Mouse (Mus musculus) bone marrow, adult 2 months (tissue): ENCODE measurements around the gene Carmil3.

ENCODE experiments used
- CTCF ChIP-seq: fragments of 200-500 bp; IDR thresholded peaks from 2 replicates; pipeline ENCODE4 v1.5.1; 2011; ENCODE audit warnings: low read length, control low read depth; ENCODE audit not compliant: control insufficient read depth, insufficient read depth
- POLR2A ChIP-seq: fragments of 200-500 bp; IDR thresholded peaks from 2 replicates; pipeline ENCODE4 v1.6.1; 2011; ENCODE audit warnings: low read depth, mild to moderate bottlenecking, control low read depth, low read length, borderline replicate concordance; ENCODE audit not compliant: control insufficient read depth

DNA sequence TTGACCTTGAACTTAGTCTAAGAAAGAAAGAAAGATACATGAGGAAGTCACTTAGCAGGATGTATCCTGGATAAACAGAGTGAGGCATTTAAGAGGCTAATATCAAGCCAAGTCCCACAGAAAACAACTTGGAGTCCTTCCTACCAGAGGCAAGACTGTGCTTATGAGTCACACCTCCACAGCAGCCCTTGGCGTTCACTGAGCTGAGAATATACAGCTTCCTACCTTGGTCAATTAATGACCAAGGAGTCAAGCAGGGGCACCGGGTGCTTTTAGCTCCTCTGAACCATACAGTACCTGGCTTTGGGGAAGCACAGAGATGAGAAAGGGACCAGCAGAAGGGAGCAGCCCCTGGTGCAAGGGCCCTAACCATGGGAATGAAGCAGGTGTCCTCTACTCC is 21.4 kb upstream of the Carmil3 start:
- no peak for TF ChIP-seq CTCF
- no peak for TF ChIP-seq POLR2A
